Mouse (Mus musculus) large intestine, adult 2 months (tissue): ENCODE results near the gene Lamb3. TPM values are rescaled to one million over a fixed set of nuclear protein-coding genes. Genes with fewer than 3 reads are reported as not detected.

Experiments
- DNase-seq: peaks from one replicate; pipeline ENCODE4 v3.0.0-alpha.2; 2012; ENCODE audit warnings: low read depth, low spot score
- WGBS: fragments of 180-500 bp; shearing (Covaris S2); methylation state at CpG from one replicate; pipeline ENCODE4 v1.1.7; 2018; 5-methylcytosine and 5-hydroxymethylcytosine counted together
- polyA plus RNA-seq: library from polyadenylated mRNA; depleted of rRNA; stranded (reverse); fragments of >200 nt; gene quantifications from 2 replicates; pipeline ENCODE4 v1.2.3, GENCODE M21; 2012; rRNA removed

The Lamb3 gene
- 14.7 and 16.7 TPM in 2 replicates for polyA plus RNA-seq

DNA sequence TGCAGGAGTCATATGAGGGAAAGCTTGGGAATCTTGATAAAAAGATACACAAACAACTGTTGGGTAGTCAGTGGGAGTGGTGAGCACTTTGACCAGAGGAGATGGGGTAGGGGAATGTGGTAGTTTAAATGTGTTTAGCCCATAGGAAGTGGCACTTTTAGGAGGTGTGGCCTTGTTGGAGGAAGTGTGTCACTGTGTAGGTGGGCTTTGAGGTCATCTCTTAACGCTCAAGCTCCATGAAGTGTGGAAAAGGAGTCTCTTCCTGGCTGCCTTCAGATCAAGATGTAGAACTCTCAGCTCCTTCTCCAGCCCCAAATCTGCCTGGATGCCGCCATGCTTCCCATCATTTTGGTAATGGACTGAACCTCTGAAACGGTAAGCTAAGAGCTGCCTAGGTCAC, at the start of gene Lamb3:
Lamb3 (plus strand) TSS at position 197 of the 400 bp plus-strand sequence.
- 79% methylated on average over 3 of the region's 3 CpGs for WGBS
- no peak for DNase-seq

DNA sequence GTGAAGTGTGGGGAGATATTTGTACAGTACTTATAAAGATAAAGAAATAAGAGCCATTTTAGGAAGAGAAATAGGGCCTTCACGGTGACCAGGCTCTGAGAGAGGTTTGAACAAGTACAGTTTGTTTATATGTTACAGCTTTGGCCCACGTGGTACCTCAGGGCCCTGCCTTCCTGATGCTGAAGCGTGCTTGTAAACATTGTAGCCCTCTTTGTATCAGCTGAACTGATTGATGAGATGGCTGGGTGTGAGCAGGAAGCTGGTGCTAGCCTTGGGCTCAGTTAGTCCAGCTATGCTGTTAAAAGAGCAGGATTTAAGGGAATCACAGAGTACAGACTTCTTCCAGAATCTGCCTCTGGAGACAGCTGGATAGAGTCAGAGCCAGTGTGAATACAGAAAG, 48.3 kb upstream of the Lamb3 start:
- no peak for DNase-seq
- 11% methylated on average over 3 of the region's 3 CpGs for WGBS

DNA sequence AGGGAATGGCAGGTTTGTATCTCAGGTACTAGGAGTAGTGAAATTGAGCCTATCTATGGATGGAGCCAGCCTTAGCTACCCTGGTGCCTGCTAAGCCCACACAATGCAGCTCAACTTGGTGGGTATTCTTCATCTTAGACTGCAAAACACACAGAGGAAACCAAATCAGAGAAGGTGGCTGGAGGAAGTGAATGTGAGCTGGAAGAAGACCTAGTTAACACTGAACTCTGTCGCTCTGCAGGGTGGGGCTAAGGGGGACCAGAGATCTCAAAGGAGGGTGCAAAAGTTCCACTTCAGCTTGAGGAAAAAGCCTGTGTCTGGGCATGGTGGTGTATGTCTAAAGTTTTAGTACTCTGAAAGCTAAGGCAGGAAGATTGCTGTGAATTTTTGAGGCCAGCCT, 47.9 kb upstream of the Lamb3 start:
- no peak for DNase-seq

DNA sequence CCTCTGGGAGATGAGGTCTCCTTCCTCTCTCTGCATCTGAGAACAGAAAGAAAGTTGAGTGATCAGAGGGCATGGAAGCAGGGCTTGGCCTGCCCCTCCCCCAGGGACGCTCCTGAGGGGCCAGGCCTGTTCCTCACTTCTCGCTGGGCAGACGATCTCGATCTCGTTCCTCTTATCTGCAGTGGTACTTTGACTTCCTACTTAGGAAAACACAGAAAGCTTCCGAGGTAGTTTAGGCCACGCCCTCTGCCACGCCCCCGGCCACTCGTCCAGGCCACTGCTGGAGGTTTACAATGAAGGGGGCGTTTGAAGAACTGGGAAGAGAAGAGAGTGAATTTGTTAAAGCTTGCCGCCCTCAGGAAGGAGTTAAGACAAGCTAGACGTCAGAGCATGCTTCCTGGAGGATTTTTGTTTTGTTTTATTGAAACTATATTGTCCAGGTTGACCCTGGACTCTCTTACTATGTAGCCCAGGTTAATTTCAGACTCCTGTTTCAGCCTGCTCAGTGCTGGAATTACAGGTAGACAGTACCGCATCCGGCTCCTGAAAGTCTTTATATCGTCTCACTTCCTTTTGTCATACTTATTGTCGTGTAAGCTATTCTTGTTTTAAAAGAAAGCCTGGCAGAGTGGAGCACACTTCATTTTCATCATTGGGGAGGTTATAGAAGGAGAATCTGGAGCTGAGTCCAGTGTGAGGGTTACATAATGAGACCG, 47.0 kb upstream of the Lamb3 start:
- no peak for DNase-seq
- 18% methylated on average over 18 of the region's 18 CpGs for WGBS

More for the DNA sequence above, 47.9 kb upstream of the Lamb3 start:
- WGBS, result 24% methylated on average over 1 of the region's 1 CpGs

DNA sequence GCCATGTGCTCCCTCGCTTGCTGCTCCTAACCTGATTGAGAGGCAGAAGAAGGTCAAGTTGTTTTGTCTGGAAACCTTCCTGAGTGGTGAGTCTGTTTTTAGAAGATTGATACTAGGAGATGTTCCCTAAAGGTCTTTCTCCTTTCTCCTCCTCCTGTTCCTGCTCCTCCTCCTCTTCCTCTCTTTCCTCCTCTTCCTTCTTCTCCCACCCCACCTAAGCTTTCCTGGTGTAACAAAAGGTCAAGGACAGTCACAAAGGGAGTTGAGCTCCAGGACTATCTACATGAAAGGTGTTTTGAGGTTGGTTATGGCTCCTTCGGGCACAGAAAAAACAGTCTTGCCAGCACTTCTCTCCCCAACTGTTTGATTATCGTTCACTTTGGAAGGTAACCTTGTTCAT, 39.8 kb upstream of the Lamb3 start, which contains the start of gene A130010J15Rik:
A130010J15Rik (plus strand) TSS at position 301 of the 400 bp plus-strand sequence.
- 73% methylated on average over 3 of the region's 3 CpGs for WGBS
- DNase-seq, result no peak

DNA sequence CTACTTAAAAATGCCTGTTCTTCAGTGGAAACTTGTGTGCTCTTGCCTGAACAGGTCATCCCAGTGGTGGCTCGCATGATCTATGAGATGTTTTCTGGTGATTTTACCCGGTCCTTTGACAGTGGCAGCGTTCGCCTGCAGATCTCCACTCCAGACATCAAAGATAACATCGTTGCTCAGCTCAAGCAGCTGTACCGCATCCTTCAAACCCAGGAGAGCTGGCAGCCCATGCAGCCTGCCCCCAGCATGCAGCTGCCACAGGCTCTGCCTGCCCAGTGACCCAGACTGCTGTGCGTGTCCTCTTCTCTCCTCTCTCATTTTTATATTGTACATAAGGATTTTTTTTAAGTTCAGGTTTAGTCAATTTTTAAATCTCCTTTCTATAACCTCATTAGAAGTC, 38.3 kb upstream of the Lamb3 start:
- no peak for DNase-seq
- WGBS, result 70% methylated on average over 7 of the region's 7 CpGs

DNA sequence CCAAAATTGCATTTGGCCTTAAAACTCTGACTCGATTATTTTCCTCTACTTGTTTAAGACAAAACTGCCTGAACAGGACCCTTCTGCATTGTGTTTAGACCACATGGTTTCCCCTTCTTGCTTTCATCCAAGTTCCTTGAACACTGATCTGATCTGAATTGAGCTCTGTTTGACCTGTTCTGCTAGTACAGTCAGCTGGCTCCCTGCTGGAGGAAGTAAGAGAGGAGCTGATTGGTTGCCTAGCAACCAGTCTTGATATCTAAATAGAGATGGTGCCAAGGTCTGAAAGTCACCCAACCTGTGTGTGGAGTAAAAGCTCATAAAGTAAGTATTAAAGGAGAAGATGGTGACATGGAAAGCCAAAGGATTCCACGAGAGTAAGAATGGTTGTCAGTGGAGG, 37.6 kb upstream of the Lamb3 start:
- DNase-seq, result peak; percentile 90
- 14% methylated on average over 2 of the region's 2 CpGs for WGBS

DNA sequence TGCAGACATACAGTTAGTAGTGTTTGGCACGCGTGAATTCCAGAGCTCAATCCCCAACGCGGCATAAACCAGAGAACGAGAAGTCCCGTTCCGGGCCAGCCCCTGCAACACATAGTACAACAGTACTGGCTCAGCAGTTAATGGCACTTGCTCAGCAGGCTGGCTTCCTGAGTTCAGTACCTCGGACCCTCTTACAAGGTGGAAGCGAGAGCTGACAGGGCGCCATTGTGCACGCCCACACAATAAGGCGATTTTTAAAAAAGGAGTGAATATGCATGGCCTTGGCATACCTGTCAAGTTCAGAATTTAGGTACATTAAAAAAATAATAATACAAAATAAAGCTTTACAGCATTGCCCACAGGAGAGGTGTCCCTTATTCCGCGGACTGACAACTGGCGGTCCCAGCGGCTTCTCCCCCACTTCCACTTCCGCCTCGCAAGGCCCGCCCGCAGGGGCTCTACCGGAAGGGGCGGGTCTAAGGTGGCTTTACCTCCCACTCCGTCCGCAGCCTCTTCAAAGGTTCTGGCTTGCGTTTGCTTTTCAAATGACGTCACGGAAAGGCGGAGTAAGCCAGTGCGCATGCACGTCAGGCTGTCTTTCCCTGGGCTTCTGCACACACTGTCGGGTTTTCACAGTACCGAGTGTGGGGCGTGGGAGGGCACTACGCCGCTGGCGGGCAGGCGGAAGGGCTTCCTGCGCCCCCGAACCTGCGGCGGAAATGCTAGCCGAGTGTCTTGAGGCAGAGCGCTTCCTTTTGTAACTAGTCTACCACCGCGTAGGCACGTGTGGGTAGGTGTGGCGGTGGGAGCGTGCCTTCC, 34.3 kb upstream of the Lamb3 start:
- WGBS, result 1% methylated on average over 48 of the region's 48 CpGs
- DNase-seq, result peak; percentile 99

DNA sequence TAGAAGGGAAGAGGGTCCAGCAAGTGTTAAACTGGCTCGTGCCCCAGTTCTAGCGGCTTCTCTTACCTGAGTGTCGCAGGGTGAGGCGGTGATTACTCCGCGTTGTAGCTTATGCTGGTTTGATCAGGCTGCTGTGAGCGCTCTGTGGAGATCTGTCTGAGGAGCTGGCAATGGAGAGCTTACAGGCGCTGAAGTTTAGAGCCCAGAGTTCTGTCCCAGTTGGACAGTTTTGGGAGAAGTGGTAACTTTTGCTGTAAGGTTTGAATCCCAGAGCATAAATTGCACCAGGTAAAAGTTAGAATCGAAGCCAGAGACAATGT, 33.7 kb upstream of the Lamb3 start:
- no peak for DNase-seq
- WGBS, result 5% methylated on average over 9 of the region's 9 CpGs

DNA sequence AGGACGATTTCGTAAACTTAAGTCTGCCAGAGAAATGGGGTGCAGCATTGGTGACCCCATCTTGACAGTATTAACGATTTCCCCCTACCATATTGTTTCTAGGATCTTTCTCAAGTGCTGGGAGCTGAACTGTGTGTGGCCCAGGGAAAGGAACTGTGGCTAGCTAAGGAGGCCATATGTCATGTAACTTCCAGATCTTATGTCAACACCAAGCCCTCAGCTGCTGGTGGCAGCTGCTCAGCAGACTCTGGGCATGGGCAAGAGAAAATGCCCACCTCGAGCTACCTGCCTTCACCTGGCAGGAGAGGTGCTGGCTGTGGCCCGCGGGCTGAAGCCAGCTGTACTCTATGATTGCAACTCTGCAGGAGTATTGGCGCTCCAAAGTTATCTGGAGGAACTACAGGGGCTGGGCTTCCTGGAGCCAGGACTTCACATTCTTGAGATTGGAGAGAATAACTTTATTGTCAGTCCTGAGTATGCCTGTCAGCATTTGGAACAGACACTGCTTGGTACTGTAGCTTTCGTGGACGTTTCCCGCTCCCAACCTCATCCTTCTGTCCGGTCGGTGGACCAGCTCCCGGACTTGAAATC, 33.3 kb upstream of the Lamb3 start:
- WGBS, result 42% methylated on average over 13 of the region's 13 CpGs
- DNase-seq, result no peak

DNA sequence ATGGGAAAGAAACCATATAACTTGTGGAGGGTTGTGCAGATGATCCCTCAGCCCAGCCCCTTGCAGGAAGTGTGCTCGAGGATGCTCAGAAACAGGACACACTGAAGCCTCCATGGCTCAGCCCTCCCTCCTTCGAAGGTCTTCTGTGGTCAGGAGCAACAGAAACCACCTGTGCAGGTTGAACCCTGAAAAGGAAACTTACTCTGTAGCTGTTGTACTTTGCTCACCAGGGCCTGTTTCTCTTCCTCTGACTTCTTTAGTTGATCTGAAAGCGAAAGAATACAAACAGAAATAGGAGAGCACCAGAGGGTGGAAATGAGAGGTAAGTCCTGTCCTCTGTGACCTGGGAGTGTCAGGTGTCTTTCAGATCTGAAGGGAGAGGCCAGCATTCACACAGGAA, 26.4 kb upstream of the Lamb3 start:
- no peak for DNase-seq
- WGBS, result 23% methylated on average over 3 of the region's 3 CpGs

DNA sequence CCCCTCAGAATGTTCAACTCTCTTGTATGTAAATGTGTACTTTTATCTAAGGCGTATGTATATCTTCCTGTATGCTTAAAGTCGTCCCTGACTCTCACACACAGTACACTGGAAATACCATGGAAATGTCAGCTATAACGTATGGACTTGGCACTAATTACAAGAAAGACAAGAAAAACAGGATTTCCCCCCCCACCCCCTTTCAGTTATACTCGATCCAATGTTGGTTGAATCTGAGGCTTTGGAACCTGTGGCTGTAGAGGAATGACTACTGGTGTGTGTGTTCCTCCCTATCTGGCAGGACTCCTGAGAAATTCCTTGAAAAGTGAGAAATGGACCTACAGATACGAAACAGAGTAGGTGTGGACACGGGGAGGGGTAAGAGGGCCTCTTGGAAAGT, 19.2 kb upstream of the Lamb3 start:
- 37% methylated on average over 6 of the region's 6 CpGs for WGBS
- no peak for DNase-seq

DNA sequence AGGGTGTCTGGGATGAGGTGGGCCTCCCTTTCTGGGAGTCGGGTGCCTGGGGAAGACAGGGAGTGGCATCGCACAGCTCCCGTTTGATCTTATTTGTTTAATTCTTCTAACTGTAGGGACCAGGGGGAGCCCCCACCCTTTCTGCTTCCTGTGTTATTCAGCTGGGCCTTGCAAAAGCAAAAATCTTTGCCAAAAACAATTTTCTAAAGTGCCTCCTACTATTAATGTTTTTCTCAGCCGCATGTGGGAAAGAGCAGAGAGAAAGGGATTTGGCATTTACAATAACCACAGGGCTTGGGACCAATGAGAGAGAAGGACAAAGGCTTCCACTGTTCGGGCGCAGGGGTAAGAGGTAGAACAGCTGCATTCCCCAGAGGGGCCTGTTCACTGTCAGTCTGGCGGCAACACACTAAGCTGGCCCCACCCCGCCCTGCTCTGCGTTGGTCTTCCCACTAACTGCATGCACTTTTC, 18.3 kb upstream of the Lamb3 start:
- DNase-seq, result no peak
- WGBS, result 9% methylated on average over 9 of the region's 9 CpGs

DNA sequence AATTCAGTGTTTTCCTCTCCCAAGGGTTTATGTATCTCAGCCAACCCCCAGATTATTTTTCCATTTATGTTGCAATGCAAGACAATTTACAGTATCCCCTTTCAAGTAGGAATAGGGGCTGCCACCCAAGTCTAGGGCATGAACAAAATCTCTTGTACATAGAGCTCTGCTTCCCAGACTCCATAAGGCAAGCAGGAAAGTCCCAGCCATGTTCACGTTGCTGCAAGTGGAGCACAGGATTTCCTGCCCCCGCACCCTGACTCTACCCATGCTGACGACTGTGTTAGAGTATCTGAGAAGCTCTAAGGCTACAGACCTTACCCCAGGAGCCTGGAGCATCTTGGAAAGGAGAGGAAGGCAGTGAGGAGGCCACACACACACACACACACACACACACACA, 17.7 kb upstream of the Lamb3 start:
- 23% methylated on average over 3 of the region's 3 CpGs for WGBS

DNA sequence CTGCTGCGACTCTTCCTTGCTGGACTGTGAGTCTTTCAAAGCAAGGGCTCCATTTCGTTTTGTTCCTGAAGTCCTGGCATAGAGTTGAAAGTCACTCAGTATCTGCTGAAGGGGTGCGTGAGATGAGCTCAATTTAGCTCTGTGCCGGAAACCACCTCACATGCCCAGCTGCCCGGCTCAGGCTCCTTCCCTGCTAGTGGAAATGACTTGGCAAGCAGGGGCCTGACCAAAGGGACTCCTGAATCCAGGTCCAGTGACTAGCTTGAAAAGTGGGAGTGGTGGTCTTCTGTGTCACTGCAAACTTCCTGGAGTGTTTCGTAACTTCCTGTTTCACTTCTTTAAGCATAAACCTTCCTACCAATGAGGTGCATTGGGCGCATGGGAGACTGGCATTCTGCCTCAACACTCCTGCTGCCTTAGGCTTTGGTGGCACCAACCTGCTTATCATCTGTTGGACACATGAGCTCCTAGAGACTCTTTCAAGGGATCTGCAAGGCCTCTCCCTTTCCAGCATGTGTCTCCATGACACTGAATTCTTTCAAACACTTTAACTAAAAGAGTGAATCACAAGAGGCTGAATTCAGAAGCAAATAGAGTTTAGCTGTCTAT, 15.7 kb upstream of the Lamb3 start:
- 77% methylated on average over 7 of the region's 7 CpGs for WGBS
- DNase-seq, result no peak

More for the DNA sequence above, 17.7 kb upstream of the Lamb3 start:
- no peak for DNase-seq

DNA sequence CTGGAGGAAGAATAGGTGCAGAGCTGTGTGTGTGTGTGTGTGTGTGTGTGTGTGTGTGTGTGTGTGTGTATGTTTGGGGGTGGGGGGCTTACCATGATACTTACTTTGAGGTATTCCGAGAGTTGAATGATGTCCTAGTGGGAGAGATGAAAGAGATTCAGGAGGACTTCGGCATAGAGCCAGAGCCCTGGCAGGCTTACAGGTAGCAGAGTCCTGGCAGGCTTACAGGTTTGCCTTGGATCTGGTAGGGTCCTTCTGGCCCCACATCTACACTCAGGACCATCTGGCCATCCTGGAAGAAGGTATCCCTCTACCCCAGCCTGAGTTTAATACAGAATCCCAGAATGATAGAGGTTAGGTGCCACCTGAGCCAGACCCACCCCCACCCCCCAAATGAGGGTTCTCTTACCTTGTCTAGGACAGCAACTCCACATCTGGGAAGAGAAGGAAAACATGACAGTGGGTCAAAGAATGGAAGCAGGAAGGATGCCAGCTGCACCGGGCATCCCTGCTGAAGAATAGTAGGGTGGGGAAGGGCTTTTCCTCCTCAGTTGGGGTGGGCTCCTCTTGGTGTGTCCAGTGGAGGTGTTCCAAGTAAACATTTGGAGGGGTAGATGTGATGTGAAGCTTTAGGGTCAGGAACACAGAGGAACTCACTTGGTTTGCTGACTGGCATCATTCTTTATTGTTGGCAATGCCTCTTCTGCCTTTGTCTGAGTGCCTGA, 12.9 kb upstream of the Lamb3 start:
- WGBS, result 78% methylated on average over 3 of the region's 3 CpGs
- no peak for DNase-seq

DNA sequence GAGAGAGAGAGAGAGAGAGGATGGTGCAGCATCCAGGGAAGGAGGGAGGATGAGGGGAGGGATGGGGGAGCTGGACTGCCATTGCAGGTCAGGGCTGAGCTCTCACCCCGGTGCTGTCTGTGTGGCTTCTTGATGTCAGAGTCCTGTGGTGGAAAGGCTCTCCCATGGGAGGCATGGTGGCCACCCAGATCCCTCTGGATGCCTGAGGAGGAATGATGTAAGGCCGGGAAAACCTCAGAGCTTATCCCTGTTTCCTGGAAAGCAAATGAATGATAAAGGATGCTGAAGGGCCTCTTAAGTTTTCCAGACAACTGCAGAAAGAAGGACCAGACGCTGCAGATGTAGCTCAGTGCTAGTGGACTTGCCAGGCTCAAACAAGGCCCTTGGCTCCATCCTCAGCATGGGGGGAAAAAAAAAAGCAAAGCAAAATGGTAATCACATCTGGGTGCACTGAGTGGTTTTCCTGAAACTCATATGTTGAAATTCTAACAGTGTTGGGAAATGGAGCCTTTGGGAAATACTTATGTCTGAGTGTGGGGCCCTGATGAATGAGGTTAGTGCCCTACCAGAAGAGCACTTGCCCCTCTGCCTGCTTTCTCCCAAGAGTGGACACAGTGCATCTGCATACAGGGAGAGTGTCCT, 12.2 kb upstream of the Lamb3 start:
- no peak for DNase-seq
- 75% methylated on average over 3 of the region's 3 CpGs for WGBS

DNA sequence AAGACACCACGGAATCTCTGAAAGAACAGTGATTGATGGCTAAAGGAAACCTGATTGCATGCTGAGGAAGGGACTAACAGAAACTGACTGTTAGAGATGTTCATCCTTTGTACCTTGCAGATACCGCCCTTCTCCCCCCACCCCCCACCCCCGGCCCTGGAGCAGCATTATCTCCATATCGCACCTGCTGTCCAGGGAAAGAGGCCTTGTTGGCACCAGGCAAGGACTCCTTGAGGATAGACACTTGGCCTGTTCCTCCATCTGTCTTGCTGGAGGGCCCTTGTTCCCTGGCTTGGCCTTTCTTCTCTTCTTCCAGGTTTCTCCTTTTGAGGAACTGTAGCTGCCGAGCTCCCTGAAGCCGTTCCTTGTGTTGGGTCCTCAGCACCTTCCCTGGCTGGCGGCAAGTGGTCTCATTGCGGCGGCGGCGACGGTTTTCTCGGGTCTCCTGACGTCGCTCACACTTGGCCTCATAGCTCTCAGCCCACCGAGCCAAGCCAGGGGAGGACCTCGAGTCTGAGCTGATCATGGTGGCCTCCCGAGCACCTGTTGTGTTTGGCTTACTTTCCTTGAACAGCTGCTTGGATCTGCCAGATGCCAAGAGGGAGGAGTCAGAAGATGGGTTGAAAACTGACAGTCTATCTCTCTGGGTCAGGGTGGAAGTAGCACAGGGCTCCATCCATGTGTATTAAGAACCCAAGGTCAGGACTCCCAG, 9.8 kb upstream of the Lamb3 start:
- DNase-seq, result no peak
- 85% methylated on average over 18 of the region's 18 CpGs for WGBS

DNA sequence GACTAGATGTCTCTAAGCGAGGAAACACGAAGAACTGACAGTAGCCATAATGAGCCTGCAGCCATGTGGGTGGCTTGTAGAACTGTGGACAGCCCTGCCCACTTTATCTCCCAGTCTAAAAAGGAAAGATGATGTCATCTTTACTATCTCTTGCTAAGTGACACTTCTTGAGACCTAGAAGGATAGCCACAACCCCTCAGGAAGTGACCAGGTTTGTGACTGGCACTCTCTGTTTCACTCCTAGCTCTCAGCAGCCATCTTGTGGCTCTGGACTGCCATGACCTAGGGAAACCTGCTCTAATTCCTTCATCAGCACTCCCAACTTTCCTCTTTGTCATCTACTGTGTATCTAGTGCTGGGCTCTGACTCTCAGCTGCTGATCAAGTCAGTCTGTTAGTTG, 9.2 kb upstream of the Lamb3 start:
- 95% methylated on average over 2 of the region's 2 CpGs for WGBS
- DNase-seq, result no peak
